Mouse (Mus musculus) brain, adult 2 months (tissue): ENCODE data around the gene Cox7a1.

Experiments
- DNase-seq: peaks from one replicate; pipeline ENCODE4 v3.0.0; 2011; ENCODE audit warnings: low read depth, low spot score

Gene Cox7a1

DNA sequence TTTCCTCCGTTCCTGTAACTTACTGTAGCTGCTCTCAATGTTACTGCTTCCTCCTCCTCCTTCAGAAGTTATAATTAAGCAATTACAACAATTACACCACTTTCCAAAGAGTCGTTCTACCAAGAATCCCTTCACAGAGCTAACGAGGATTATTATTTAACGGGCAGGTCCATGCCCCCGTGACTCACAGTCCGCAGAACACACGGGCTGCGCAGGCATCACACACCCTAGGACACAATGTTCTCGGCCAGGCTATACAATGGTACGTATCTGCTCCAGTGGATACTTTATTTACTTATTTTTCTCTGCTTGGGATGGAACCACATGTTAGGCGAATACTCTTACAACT is 36.0 kb downstream of the Cox7a1 start:
- no peak for DNase-seq

DNA sequence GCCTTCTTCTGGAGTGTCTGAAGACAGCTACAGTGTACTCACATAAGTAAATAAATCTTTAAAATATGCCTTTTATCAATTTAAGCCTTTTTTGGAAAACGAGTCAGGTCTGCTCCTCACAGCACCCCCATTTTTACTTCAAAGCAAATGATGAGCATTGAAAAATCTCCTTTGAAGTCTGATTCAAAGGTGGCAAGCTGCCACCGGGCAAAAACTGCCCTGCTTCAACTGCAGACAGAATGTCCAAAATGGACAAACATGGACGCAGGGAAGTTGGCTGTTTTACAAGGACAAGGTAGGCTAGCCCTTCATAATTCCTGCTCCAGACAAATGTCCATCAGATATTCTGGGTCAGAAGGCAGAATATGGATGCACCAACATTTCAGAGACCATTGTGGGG is 37.5 kb downstream of the Cox7a1 start:
- DNase-seq: no peak

DNA sequence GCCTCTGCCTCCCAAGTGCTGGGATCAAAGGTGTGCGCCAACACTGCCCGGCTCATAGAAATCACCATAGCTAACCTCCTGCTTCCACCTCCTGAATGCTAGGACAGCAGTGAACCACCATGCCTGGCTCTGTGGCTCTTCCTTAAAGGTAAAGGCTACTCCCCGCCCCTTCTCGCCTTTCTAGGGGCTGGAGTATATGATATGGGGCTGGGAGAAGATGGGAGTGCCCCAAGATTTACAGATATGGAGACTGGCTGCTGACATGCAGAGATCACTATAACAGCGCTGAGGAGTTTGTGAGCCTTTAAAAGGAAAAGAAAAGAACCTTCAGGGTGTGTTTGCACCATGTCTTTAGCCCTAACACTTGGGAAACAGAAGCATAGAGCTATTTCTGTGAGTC is 38.3 kb downstream of the Cox7a1 start:
- no peak for DNase-seq

DNA sequence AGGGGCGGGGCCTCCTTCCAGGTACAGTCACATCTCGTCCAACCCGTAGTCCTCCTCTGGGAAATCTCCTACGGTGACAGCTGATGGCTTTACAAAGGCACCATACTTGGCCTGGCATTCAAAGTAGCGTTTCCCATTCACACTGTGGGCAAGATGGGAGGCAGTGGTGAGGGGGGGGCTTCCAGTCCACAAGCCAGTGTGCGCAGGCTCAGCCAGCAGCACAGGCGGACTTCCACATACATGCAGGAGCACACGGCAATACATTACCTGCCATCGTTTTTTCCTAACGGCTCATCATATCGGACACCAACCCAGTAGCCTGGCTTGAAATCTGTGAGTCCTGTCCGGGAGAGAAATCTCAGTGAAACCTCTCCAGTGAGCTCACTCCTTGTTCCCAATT is 40.3 kb downstream of the Cox7a1 start:
- no peak for DNase-seq

DNA sequence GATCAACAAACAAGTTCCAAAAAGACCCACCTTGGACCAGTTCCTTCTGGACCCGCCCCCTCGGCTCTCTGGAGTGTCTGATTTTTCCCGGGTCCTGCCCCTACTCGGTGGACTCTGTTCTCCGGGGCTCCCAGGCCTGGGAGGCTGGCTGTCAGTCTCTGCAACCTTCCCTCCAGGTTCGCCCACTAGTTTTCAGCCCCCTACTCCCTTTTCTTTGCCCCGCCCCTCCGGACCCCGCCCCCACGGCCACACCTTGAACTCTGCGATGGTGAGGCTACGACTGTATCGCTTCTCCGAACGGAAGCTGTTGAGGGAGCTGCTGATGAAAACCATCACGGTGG is 47.4 kb downstream of the Cox7a1 start:
- no peak for DNase-seq

DNA sequence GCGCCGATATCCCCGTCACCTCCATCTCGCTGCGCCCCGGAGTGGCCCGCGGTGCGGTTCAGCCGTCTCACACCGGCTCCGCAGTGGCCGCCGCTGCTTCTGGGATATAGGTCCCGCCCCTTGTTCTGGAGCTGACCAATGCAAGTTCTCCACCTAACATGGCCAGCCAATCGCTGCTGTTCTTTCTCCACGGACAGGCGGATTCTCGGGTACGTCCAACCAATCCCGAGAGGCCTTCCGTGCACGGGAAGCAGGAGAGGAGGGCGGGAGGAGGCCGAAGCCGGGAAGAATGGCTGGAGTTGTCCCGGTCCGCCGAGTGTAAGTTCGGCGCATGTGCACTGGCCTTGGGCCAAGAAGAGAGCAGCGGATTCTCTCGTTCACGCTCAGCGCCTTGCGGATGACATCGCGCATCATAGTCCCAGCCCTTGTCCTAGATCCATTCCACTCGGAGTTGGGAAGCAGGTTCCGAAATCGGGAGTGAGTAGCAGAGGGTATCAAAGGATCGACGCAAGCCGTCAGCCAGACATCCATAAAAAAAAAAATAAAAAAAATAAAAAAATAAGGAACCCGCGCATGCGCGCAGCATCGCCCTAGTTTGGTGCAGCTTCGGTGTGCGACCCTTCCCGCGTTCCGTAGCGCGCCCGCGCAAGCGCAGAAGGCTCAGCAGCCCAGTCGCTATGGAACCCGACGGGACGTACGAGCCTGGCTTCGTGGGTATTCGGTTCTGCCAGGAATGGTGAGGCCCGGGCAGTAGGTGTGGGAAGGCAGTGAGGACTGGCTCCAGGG is 47.9 kb downstream of the Cox7a1 start, which contains the start of the genes Polr2i and Tbcb:
TSS of gene Polr2i (plus strand) at position 280 of the 786 bp plus-strand sequence.
TSS of gene Tbcb (minus strand) at position 604 of the 786 bp plus-strand sequence.
- peak; percentile 100 for DNase-seq

DNA sequence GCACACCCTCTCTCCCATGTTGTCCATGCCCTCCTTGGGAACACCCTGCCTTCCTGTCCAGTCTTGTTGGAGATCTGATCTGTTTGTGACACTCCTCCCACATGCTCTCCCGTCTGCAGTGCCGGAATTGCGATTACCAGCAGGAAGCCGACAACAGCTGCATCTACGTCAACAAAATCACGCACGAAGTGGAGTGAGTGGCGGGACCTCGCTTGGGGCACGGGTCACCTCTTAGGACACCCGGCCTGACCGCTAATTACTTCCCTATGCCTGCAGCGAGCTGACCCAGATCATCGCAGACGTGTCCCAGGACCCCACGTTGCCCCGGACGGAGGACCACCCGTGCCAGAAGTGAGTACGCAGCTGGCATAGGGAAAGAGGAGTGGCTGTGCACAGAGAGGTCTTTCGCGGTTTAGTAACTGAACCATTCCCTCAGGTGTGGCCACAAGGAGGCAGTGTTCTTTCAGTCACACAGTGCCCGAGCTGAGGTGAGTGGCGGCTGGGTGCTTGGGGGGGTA is 48.7 kb downstream of the Cox7a1 start:
- DNase-seq: peak; percentile 77

DNA sequence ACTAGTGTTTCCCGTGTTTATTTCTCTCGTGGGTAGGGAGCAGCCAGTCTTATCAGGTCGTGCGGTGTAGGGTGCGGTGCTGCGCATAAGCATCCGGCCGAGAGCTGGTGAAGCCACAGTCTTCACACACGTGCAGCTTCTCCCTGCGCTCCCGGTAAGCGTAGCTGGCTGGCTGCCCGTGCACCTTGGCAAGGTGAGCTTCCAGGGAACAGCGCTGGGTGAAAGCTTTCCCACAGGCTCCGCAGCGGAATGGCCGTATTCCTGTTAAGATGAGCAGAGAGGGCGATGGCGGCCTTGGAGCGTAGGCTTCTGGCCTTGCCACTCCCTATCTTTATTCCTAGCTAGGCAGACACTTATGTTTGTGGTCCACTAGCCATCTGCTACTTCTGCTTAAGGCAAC is 49.4 kb downstream of the Cox7a1 start:
- DNase-seq: peak; percentile 45

DNA sequence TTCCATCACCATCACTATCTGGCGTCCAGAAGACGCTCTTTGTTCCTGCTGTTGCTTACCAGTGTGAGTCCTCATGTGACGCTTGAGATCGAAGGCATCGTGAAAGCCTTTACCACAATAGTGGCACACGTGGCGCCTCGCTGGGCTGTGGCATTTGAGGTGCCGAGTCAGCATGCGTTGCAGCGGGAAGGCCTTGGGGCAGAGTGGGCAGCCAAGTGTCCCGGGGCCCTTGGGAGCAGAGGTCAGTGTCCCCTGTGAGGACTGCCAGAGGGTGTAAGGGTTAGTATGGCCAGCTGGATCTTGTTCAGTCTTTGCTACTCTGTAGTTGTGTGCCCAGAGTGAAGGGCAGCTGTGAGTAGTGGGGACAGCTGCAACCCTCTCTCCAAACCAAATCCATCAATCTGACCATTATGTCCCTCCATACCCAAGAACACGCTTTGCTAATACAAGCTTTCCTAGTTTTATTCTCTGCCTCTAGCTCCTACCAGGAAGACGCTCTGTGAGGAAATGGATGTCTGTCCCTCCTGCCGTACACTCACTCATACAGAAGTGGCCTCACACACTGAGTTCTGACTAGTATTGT is 50.4 kb downstream of the Cox7a1 start:
- DNase-seq: no peak

DNA sequence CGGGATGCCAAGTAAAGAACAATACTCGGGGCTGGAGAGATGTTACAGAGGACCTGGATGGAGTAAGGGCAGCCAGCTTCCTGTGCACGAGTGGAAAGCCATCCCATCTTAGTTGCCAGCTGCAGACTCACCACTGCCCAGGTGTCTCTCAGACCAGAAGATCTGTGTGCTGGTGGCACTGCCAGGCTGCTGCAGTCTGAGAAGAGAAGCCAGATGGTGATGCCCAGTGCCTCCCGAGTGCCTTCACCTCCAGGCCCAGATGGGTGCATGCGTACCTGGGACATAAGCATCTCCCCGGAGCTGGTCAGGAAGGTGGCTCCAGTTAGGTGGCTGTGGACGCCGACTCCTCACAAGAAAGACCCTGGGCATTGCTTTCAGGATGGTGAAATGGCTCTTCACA is 51.1 kb downstream of the Cox7a1 start:
- no peak for DNase-seq

DNA sequence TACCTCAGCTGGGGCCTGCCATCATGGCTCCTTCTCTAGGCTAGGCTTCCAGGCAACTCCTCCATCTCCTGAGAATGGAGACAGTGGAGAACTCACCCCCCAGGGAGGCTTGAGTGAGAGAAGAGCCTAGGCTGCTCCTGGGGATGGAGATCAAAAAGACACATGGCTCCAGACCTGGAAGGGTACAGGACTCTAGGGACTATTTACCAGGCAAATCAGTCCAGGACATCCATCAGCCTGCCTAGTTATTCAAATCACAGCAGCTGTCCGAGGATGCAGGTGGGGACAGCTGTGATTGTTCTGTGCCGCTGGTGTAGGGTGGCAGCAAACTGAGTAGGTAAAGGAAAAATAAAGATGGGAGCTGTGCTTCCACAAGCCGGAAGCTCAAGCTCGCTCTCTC is 51.7 kb downstream of the Cox7a1 start, which contains the start of gene Ovol3:
TSS of gene Ovol3 (minus strand) at position 101 of the 400 bp plus-strand sequence.
- DNase-seq: no peak
